Mouse (Mus musculus): ENCODE data around the gene Fcgr3. TPM values are rescaled to one million over a fixed set of nuclear protein-coding genes. Genes with fewer than 3 reads are reported as not detected.

Gene Fcgr3
- total RNA-seq, 1 experiment from 2014 or later, result 30.2 TPM

- peak; percentile 42 to 50 for ATAC-seq (replicated peaks in 1 of 2; ENCODE audit: insufficient read depth in 1 of 2, low FRiP score in 2 of 2, low TSS enrichment in 1 of 2, low read depth in 1 of 2, poor library complexity in 2 of 2, severe bottlenecking in 2 of 2)
Measured at GRCm38 (mm10) chr1:171037861-171038721, 26.6 kb downstream of the Fcgr3 start.

- peak in 1 of 2 experiments; percentile 29; a peak in 1 of 4 replicates for ATAC-seq (replicated peaks in 1 of 2; ENCODE audit: insufficient read depth in 1 of 2, low FRiP score in 2 of 2, low TSS enrichment in 1 of 2, low read depth in 1 of 2, poor library complexity in 2 of 2, severe bottlenecking in 2 of 2)
Measured at GRCm38 (mm10) chr1:171036550-171037324, 28.0 kb downstream of the Fcgr3 start.

GRCm38 (mm10) chr1:171035611-171036010, 29.1 kb downstream of the Fcgr3 start:
- no peak for ATAC-seq (replicated peaks in 1 of 2; ENCODE audit: insufficient read depth in 1 of 2, low FRiP score in 2 of 2, low TSS enrichment in 1 of 2, low read depth in 1 of 2, poor library complexity in 2 of 2, severe bottlenecking in 2 of 2)

- ATAC-seq (replicated peaks in 1 of 2; ENCODE audit: insufficient read depth in 1 of 2, low FRiP score in 2 of 2, low TSS enrichment in 1 of 2, low read depth in 1 of 2, poor library complexity in 2 of 2, severe bottlenecking in 2 of 2), result no peak
Measured at GRCm38 (mm10) chr1:171034201-171034600, 30.5 kb downstream of the Fcgr3 start.

GRCm38 (mm10) chr1:171033756-171034155, 31.0 kb downstream of the Fcgr3 start:
- ATAC-seq (replicated peaks in 1 of 2; ENCODE audit: insufficient read depth in 1 of 2, low FRiP score in 2 of 2, low TSS enrichment in 1 of 2, low read depth in 1 of 2, poor library complexity in 2 of 2, severe bottlenecking in 2 of 2), result peak; percentile 20 to 40; a peak in 3 of 4 replicates

GRCm38 (mm10) chr1:171033196-171033595, 31.5 kb downstream of the Fcgr3 start:
- ATAC-seq (replicated peaks in 1 of 2; ENCODE audit: insufficient read depth in 1 of 2, low FRiP score in 2 of 2, low TSS enrichment in 1 of 2, low read depth in 1 of 2, poor library complexity in 2 of 2, severe bottlenecking in 2 of 2), result 0 out of 4 replicates have a peak, but pooled peaks of 1 of the 2 experiments have one; percentile 4

- ATAC-seq (replicated peaks in 1 of 2; ENCODE audit: insufficient read depth in 1 of 2, low FRiP score in 2 of 2, low TSS enrichment in 1 of 2, low read depth in 1 of 2, poor library complexity in 2 of 2, severe bottlenecking in 2 of 2), result no peak
Measured at GRCm38 (mm10) chr1:171032691-171033090, 32.0 kb downstream of the Fcgr3 start.

GRCm38 (mm10) chr1:171031752-171032151, 33.0 kb downstream of the Fcgr3 start:
- no peak for ATAC-seq (replicated peaks in 1 of 2; ENCODE audit: insufficient read depth in 1 of 2, low FRiP score in 2 of 2, low TSS enrichment in 1 of 2, low read depth in 1 of 2, poor library complexity in 2 of 2, severe bottlenecking in 2 of 2)

- no peak for ATAC-seq (replicated peaks in 1 of 2; ENCODE audit: insufficient read depth in 1 of 2, low FRiP score in 2 of 2, low TSS enrichment in 1 of 2, low read depth in 1 of 2, poor library complexity in 2 of 2, severe bottlenecking in 2 of 2)
Measured at GRCm38 (mm10) chr1:171019311-171019950, 45.3 kb downstream of the Fcgr3 start.

GRCm38 (mm10) chr1:171018737-171019136, 46.0 kb downstream of the Fcgr3 start, which contains the start of gene Fcgr4:
Fcgr4 (plus strand) TSS chr1:171018920.
- ATAC-seq (replicated peaks in 1 of 2; ENCODE audit: insufficient read depth in 1 of 2, low FRiP score in 2 of 2, low TSS enrichment in 1 of 2, low read depth in 1 of 2, poor library complexity in 2 of 2, severe bottlenecking in 2 of 2), result 0 out of 4 replicates have a peak, but pooled peaks have one; percentile 23 to 39

- peak; percentile 71 to 81; a peak in 3 of 4 replicates for ATAC-seq (replicated peaks in 1 of 2; ENCODE audit: insufficient read depth in 1 of 2, low FRiP score in 2 of 2, low TSS enrichment in 1 of 2, low read depth in 1 of 2, poor library complexity in 2 of 2, severe bottlenecking in 2 of 2)
Measured at GRCm38 (mm10) chr1:171017468-171018158, 47.1 kb downstream of the Fcgr3 start.

- ATAC-seq (replicated peaks in 1 of 2; ENCODE audit: insufficient read depth in 1 of 2, low FRiP score in 2 of 2, low TSS enrichment in 1 of 2, low read depth in 1 of 2, poor library complexity in 2 of 2, severe bottlenecking in 2 of 2), result no peak
Measured at GRCm38 (mm10) chr1:171016676-171017356, 47.9 kb downstream of the Fcgr3 start.

GRCm38 (mm10) chr1:171011733-171012132, 53.0 kb downstream of the Fcgr3 start:
- no peak for ATAC-seq (replicated peaks in 1 of 2; ENCODE audit: insufficient read depth in 1 of 2, low FRiP score in 2 of 2, low TSS enrichment in 1 of 2, low read depth in 1 of 2, poor library complexity in 2 of 2, severe bottlenecking in 2 of 2)

GRCm38 (mm10) chr1:171006905-171007304, 57.8 kb downstream of the Fcgr3 start:
- ATAC-seq (replicated peaks in 1 of 2; ENCODE audit: insufficient read depth in 1 of 2, low FRiP score in 2 of 2, low TSS enrichment in 1 of 2, low read depth in 1 of 2, poor library complexity in 2 of 2, severe bottlenecking in 2 of 2), result no peak; a peak in 1 of 4 replicates

GRCm38 (mm10) chr1:171006335-171006734, 58.4 kb downstream of the Fcgr3 start:
- peak; percentile 62 to 84; a peak in 3 of 4 replicates for ATAC-seq (replicated peaks in 1 of 2; ENCODE audit: insufficient read depth in 1 of 2, low FRiP score in 2 of 2, low TSS enrichment in 1 of 2, low read depth in 1 of 2, poor library complexity in 2 of 2, severe bottlenecking in 2 of 2)

GRCm38 (mm10) chr1:171005586-171005985, 59.1 kb downstream of the Fcgr3 start:
- ATAC-seq (replicated peaks in 1 of 2; ENCODE audit: insufficient read depth in 1 of 2, low FRiP score in 2 of 2, low TSS enrichment in 1 of 2, low read depth in 1 of 2, poor library complexity in 2 of 2, severe bottlenecking in 2 of 2), result no peak

Measured in hematopoietic stem cell, adult 5-6 weeks (primary cell).